Mouse (Mus musculus) cortical plate, adult 2 months (tissue): ENCODE data around the gene Gm21974.

Experiments
- CTCF ChIP-seq: fragments of 200-500 bp; IDR thresholded peaks from 2 replicates; pipeline ENCODE4 v1.5.1; 2011; ENCODE audit warnings: mild to moderate bottlenecking, control low read depth, low read length; ENCODE audit not compliant: insufficient read depth; ENCODE audit errors: extremely low read depth
- POLR2A ChIP-seq: fragments of 200-500 bp; IDR thresholded peaks from 2 replicates; pipeline ENCODE4 v1.6.1; 2011; ENCODE audit warnings: mild to moderate bottlenecking, low read length, control low read depth; ENCODE audit not compliant: insufficient read depth; ENCODE audit errors: extremely low read depth

GRCm38 (mm10) chr7:127867641-127868040 is 27.6 kb downstream of the Gm21974 start:
- no peak for TF ChIP-seq CTCF
- no peak for TF ChIP-seq POLR2A
